Mouse (Mus musculus) mouse trophoblast stem cell (cell line): ENCODE results near the gene Ssbp4.

Experiments
- in situ Hi-C, 2 experiments: fragments of 300-500 bp; cut with MseI, MboI; formaldehyde crosslinking; loops; 2 replicates in 1 of 2; 3 replicates in 1 of 2; pipeline ENCODE4 v1.15.1; 2025

Gene Ssbp4

DNA sequence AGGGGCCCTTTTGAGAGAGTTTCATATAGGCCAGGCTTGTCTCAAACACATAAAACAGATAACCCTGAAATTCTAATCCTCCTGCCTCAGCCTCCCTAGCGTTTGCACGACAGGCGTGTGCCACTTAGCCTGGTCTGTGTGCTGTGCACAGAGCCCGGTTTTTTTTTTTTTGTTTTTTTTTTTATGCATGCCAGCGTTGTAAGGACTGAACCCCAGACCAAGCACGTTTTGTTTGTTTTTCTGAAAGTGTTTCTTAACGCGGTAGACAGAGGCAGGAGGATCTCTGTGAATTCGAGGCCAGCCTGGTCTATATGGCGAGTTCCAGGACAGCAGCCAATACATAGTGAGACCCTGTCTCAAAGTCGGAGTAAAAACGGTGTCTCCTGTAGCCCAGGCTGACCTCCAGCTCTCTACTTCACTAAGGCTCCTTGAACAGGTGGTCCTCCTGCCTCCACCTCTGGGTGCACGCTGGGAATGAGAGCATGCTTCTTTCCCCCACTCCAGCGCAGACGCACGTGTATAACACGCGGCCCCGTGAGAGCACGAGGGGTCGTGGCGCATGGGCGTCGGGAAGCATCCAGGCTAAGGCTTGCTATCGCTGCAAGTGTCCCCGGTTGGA lies at the start of gene Ssbp4:
Gene Ssbp4, minus strand, starts transcription at position 124 of the 619 bp plus-strand sequence.
- in situ Hi-C loops: no loop called here

DNA sequence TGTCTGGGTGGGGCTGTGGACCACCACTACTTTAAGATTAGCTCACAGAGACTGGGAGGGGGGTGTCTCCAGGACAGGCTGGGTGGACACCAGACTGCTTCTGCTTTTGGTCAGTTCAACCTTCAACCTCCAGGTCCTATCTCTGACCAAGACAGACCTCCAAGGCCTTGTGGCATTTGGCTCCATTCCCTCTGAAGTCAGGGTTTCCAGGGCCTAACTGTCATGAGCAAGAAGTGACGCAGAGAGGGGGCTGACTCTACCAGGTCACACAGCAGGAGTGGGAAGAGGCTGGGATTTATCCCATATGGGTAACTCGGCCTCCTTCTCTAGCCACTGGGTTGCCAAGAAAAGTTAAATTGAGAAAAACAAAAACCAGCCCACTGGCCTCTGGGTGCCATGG lies 49.1 kb upstream of the Ssbp4 start:
- in situ Hi-C loops: loop anchor here in 1 of 2 experiments (5.0 kb wide), 1 partner anchor 35 kb away; no protein-coding TSS in a partner anchor

DNA sequence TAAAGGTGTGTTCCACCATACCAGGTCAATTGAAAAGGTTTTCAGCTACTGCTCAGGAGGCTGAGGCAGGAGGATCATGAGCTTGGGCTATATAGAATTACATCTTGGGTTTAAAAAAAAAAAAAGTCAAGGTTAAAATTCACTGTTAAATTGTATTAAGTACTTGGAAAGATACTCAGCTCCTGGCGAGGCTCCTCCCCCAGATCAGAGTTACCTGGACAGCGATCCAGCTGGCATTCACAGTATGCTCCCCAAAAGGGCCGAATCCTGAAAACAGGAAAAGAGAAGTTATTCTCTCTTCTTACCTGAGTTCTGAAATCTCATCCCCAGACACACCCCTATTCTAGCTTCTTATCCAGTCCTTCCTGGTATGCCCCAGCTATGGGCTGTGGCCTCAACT lies 48.5 kb upstream of the Ssbp4 start:
- in situ Hi-C loops: loop anchor here in 1 of 2 experiments (5.0 kb wide), 1 partner anchor 35 kb away; no protein-coding TSS in a partner anchor

DNA sequence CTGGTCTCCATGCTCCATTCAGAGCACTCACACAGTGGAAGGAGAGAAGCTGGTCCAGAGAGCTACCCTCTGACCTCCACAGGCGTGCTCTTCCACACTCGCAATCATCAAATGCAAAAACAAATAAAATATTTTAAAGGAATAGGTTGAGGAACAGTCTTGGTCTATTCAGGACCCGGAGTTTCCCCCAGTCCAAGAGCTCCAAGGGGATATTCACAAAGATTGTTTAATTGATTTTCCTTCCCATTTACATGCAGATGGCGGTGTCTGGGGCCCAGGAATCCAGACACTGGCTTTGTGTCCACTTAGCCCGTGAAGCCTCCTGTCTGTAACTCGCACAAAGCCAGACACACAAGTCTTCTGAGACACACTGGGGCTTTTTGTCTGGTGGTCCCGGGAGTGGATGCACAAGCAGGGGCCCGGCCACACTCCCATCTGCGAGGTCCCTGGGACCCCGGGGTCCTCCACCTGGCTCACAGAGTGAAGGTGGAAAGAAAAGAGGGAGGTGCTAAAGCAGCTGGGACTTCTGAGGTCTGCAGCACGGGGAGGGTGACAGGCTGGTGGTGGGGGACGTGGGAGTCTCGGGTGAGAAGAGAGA lies 47.6 kb upstream of the Ssbp4 start:
- in situ Hi-C loops: loop anchor here in 1 of 2 experiments (5.0 kb wide), 1 partner anchor 34 kb away; no protein-coding TSS in a partner anchor

DNA sequence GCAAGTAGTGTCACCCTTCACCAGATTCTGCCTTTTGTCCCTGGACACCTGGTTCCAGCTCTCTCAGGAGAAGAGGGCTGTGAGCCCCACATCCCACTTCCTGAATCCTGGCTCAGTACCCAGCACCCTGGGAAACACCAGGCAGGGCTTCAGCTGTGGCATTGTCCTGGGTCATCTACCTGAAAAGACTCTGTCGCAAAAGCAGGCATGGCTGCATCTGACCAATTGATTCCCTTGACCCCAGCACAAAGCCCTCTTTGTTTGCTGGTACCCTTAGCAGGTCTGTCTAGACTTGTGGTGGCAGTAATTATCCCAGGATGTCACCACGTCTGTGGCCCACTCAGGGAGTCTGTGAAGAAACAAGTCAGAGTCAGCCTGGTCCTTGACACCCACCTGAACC lies 46.8 kb upstream of the Ssbp4 start:
- in situ Hi-C loops: loop anchor here in 1 of 2 experiments (5.0 kb wide), 1 partner anchor 33 kb away; no protein-coding TSS in a partner anchor

DNA sequence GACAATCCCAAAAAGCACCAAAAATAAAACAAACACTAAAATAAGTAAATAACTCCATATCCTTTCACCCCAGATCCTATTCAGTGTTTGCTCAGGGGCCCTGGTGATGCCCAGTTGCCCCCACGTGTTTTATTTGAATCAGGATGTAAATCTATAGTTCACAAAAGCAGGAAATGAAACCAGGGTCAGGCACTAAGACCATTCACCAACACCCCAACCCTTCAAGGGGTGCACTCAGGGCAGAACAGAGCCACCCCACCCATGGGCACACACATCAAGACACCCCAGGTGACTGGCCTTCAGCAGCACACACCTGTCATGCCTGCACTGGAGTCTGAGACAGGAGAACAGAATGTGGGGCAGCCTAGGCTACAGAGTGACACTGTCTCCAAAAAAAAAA lies 45.4 kb upstream of the Ssbp4 start:
- in situ Hi-C loops: loop anchor here in 1 of 2 experiments (5.0 kb wide), 1 partner anchor 42 kb away; no protein-coding TSS in a partner anchor

DNA sequence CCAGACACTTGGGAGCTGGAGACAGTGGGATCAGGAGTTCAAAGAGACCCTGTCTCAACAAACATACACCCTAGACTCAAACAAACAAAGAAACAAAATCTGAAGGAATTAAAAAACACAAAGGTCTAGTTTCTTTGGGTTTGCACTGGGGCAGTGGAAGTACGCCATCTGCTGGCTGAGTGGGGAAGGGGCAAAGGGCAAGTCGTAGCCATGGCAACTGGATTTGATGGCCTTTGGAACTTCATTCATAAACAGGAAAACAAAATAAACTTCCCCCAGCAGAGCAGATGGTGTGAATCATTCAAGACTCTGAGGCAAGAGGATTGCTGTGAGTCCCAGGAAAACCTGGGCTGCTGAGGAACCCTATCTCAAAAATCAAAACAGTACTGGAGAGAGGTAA lies 44.6 kb upstream of the Ssbp4 start:
- in situ Hi-C loops: loop anchor here in 1 of 2 experiments (5.0 kb wide), 1 partner anchor 41 kb away; no protein-coding TSS in a partner anchor

DNA sequence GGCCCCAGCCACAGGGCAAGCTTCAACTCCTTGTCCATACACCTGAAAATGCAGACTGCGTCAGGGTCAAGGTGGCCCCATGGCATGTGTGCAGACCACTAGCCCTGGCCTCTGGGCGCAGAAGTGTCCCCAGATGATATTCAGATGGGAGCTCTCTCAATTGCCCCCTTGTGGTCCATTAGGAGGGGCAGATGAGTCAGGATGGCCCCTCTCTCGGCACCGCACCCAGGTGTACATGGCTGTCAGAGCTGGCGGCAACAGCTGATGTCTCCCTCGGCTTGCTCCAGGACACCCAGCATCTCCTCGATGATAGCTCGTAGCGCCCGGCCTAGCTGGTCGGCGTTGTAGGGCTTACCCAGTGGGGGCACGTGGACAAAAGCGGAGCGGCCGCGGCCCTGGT lies 41.7 kb upstream of the Ssbp4 start:
- in situ Hi-C loops: loop anchor here in 1 of 2 experiments (5.0 kb wide), 1 partner anchor 38 kb away; no protein-coding TSS in a partner anchor

DNA sequence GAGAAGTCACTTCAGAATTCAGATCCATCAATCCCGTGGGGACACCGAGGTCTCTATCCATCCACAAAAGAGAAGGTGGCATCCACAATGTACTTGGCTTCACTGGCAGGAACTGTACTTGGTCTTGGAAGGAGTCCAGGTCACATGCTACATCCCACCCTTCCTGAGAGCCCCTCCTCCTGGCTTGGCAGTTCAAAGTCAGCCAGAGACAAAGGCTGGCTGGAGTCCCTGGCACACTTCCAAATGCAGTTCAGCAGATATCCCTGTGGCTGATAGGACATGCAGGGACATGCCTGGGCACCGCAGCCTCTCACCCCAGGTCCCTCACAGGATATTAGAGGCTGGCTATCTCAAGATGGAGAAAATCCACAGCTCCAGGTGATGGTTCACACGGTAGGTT lies 40.7 kb upstream of the Ssbp4 start:
- in situ Hi-C loops: no loop called here

DNA sequence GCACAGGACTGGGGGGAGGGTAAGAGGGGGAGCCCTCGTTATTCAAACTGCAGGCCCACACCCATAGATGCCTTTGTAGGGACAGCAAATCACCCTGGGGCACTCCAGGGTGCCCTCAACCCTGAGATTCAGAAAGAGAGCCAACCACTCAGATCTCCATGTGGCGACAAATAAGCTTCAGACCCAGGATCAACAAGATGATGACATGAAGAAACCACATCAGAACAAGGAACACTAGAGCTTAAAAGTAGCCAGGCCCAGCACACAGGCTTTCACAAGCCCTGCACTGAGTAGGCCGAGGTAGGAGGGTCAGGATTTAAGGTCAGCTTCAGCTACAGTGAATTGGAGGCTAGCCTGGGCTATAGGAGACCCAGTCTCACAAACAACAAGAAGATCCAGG lies 40.2 kb upstream of the Ssbp4 start:
- in situ Hi-C loops: no loop called here

DNA sequence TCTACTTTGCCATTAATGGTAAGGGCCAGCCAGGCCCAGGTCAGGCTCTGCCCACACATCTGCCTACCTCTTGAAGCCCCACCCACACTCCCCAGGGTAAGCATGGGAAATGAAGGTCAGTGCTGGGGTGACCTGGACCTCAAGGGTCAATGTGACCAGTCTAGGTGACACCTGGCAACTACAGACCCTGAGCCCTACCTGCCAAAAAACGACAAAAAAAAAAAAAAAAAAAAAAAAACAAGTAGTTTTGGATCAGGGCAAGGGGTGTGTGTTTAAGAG lies 39.4 kb upstream of the Ssbp4 start:
- in situ Hi-C loops: no loop called here

DNA sequence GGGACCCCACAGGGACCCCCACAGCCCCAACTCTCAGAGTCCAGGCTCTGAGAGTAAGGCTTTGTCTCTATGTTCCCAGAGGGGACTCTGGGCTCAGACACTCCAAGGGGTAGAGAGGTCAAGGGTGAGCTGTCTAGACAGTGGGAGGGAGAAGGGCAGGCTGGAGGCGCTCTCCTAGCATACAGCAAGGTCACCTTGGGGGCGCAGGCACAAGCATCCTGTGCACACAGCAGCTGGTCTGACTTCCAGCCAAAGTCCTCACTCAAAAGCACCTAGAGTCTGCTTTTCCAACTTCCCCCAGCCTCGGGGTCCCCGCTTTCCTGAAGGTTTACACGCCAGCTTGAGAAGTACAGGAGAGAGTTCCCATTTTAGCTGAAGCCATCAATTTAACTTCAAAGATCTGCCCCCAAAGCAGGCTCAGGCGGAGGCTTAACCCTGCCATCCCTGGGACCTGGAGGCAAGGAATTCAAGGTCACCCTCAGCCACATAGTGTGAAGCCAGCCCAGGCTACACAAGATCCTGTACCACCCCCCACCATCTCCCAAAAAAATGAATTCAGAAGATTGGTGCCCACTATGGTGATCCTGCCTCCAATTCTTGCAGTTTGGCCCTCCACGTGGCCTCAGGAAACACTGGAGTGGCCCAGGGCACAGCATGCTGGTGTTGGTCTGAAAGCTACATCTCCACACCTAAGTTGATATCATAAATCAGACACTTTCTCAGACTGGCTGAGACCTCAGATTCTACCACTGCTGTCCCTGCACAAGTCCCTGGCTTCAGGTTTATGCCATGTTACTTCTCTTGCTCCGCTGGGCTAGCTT lies 38.9 kb upstream of the Ssbp4 start:
- in situ Hi-C loops: no loop called here

DNA sequence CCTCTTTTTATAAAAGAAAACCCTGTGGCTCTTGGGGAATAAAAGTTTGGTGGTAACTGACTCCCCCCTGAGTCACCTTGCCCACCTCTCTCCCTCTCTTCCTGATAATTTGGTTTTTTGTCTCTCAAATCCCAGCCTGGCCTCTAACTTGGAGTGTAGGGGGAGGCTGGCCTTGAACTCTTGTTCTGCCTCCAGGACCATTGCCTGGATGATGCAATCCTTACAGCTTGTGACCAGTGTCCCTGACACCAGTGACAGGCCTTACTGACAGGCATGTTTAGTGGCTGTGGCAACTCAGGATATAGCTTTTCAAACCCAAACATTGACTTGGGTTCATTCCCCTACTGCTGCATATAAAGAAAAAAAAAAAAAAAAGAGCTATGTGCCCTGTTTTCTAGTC lies 38.1 kb upstream of the Ssbp4 start:
- in situ Hi-C loops: no loop called here

DNA sequence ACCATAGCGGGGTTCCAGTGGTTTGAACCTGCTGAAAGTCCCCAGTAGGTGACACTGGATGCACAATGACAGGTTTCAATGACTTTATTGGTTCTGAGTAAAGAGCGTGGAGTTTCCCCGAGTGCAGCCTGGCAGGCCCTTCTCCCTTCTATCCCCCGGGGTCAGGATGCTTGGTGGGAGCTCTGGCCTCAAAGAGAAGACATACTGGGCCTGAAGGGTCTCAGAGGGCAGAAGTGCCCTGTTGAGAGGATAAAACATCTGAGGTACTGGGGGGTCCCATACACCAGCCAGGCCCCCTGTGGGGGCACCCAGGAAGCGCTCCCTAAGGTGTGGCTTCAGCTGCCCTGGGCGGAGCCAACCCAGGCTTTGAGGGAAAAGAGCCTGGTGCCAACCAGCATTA lies 37.7 kb upstream of the Ssbp4 start:
- in situ Hi-C loops: no loop called here

DNA sequence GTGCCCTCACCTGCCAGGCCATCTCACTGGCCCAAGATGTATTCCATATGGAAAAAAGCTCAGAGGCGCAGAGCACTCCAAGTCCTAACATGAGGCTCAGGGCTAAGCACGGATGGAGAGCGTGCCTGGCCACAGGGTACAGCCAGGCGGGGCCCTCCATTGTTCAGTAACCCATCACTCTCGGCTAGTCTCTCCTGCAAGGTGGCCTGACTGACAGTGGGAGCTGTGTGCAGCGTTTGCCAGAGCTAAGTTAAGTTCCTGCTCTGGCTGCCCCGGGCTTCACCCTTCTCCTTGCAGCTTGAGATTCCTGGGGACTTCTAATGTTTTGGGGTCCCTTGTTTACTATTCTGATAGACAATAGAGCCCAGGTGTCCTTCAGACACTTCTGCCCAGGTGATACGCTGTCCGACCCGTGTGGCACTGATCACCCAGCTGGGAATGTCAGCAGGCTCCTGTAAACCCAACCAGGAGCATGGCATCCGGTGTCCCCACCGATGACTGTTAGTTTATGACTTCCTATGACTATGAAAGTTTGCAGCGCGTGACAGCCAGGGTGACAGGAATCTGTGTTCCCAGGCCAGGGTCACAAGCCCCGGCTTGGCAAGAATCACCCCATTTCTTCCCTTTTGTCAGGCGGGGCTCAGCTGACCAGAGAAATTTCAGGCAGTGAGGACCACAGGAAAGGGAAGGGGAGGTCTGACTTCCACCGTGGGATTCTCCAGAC lies 37.0 kb upstream of the Ssbp4 start:
- in situ Hi-C loops: no loop called here

DNA sequence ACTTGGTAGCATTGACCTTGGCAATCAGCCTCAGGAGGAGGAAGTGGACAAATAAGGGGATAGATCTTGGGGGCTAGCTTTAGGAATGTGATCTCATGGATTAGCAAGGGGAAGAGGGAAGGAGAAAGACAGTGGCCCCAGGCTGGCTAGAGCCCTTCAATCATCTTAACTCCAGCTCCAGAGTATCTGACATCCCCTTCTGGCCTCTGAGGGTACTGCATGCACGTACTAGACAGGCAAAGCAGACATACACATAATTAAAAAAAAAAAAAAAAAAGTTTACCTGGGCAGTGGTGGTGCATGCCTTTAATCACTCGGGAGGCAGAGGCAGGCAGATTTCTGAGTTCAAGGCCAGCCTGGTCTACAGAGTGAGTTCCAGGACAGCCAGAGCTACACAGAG lies 35.4 kb upstream of the Ssbp4 start:
- in situ Hi-C loops: no loop called here

DNA sequence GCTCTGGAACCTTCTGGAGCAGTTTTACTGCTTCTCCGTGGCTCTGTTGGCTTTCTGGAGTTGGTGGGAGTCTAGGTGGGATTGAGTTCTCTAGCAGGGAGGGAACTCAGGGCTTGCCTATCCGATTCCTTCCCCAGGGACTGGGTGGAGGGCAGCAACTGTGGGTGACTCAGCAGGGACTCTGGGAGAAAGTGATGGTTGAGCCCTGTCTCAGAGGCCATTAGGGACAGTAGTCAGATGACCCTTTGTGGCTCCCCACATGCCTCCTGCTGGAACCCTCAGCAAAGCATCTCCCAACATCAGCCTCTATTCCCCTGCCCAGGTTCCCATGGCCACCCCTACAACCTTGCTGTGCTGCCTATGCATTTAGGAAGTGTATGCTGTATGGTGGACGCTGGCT lies 34.3 kb upstream of the Ssbp4 start:
- in situ Hi-C loops: no loop called here

DNA sequence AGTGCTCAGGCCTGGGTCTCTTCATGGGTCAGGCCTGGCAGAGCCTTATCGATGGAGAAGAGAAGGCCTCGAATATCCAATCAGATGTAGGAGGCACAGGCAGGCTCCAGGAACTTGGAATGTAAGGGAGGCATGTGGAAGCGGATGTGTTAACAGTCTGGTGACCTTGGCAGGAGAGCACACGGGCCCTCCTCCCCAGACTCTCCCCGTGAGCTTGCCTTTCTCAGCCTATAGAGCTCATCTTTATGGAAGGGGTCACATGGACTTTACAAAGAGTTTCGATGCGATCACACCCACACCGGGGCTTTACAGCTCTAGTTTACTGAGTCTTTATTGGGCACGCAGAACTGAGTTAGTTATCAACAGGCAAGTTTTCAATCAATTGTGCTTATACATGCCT lies 30.1 kb upstream of the Ssbp4 start:
- in situ Hi-C loops: no loop called here

DNA sequence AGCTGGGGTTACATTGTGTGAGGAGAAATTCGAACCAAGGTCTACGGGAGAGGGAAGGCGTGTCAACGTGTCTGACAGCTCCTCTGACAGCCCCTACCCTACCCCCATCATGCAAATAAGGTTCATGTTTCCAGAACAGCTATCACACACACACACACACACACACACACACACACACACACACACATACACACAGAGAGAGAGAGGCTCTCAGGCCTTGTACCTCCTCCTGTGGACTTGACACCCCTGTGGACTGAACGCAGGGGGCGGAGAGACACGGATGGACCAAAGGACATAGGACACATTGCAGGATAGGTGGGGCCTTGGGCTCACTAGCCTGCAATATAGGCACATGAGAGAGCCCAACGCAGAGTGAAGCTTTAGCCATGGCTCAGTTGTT lies 28.2 kb upstream of the Ssbp4 start:
- in situ Hi-C loops: no loop called here

DNA sequence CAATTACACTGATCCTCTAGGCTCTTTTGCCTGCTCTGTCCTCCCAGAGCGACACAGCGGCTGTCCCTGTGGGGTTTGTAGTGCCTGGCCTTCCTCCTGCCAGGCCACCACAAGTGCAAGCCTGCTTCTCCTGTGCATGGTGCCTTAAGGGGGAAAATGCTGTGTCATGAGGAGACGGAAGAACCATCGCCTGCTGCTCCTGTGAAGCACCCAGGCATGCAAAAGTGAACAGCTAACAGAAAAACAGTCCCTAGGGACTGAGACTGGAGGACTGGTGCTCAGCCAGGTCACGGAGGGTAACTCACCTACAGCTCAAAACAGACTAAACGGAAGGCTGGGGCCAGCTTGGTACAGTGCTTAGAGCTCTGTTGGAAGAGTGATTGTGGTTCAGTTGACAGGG lies 26.9 kb upstream of the Ssbp4 start:
- in situ Hi-C loops: no loop called here

DNA sequence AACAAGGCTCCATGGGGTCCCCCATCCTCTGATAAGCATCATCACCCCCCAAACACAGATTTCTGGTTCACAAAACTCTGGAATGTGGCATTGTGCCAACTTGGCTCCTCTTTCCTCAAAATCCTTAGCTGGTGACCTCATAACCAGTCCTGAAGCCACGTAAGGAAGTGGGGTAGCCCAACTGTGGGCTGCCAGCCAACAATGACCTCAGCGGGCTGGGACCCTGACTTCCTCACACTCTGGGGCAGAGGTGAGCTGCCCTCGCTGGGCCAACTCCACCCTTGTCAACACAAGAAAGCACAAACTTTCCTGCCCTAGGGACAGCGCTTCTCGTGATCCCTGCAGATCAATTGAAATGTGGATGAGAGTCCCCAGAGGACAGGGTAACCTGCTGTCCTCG lies 25.4 kb upstream of the Ssbp4 start:
- in situ Hi-C loops: no loop called here

DNA sequence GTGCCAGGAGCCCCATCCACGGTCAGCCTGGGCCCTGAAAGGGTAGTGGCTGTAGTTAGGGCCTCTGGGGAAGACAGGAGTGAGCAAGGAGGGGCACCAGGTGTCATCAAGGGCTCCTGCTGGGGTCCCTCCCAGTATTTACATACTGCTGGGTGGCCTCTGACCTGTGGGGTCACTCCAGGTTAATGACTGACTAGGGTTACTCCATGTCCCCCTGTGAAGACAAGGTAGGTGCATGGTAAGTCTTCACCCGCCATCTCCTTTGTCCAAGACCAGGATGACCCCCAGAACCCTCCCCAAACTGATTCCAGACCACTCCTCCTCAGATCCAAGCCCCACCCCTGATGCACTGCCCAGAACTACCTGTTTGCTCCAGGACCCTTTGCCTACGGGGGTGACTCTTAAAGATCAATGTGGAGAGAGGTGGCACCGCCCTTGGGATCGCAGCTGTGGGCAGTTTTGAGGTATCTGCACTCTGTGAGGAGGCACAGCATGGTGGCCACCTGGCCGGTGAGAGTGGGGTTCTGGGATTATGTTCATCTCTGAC lies 23.7 kb upstream of the Ssbp4 start, which contains the start of gene Gdf15:
Gene Gdf15, minus strand, starts transcription at position 111 of the 547 bp plus-strand sequence.
- in situ Hi-C loops: no loop called here
